Mouse (Mus musculus): ENCODE measurements around the gene Dbf4.

The Dbf4 gene

GRCm38 (mm10) chr5:8422157-8422931 lies at the start of gene Dbf4, which contains the start of gene Slc25a40:
TSS of gene Dbf4 (minus strand) at chr5:8422716.
TSS of gene Slc25a40 (plus strand) at chr5:8422850.
- peak; percentile 92 for DNase-seq (ENCODE audit: low spot score)

GRCm38 (mm10) chr5:8456561-8456960 lies 34.0 kb upstream of the Dbf4 start:
- DNase-seq (ENCODE audit: low spot score) = no peak

- no peak for DNase-seq (ENCODE audit: low spot score)
Observed at GRCm38 (mm10) chr5:8455565-8455964, 33.0 kb upstream of the Dbf4 start.

- DNase-seq (ENCODE audit: low spot score) = no peak
Observed at GRCm38 (mm10) chr5:8439095-8439494, 16.6 kb upstream of the Dbf4 start.

- no peak for DNase-seq (ENCODE audit: low spot score)
Observed at GRCm38 (mm10) chr5:8437481-8438156, 15.1 kb upstream of the Dbf4 start.

GRCm38 (mm10) chr5:8425899-8426298 lies 3.4 kb upstream of the Dbf4 start:
- DNase-seq (ENCODE audit: low spot score) = no peak

GRCm38 (mm10) chr5:8424116-8424515 lies 1.6 kb upstream of the Dbf4 start:
- no peak for DNase-seq (ENCODE audit: low spot score)

GRCm38 (mm10) chr5:8422932-8423928 lies 714 bp upstream of the Dbf4 start:
- DNase-seq (ENCODE audit: low spot score) = no peak

- no peak for DNase-seq (ENCODE audit: low spot score)
Observed at GRCm38 (mm10) chr5:8421424-8421823, 1.1 kb downstream of the Dbf4 start.

GRCm38 (mm10) chr5:8417443-8417842 lies 5.1 kb downstream of the Dbf4 start:
- no peak for DNase-seq (ENCODE audit: low spot score)

- no peak for DNase-seq (ENCODE audit: low spot score)
Observed at GRCm38 (mm10) chr5:8416683-8417413, 5.7 kb downstream of the Dbf4 start.

- no peak for DNase-seq (ENCODE audit: low spot score)
Observed at GRCm38 (mm10) chr5:8408746-8409145, 13.8 kb downstream of the Dbf4 start.

- DNase-seq (ENCODE audit: low spot score) = no peak
Observed at GRCm38 (mm10) chr5:8397587-8398249, 24.8 kb downstream of the Dbf4 start.

- DNase-seq (ENCODE audit: low spot score) = no peak
Observed at GRCm38 (mm10) chr5:8393891-8394583, 28.5 kb downstream of the Dbf4 start.

- DNase-seq (ENCODE audit: low spot score) = no peak
Observed at GRCm38 (mm10) chr5:8374297-8374906, 48.1 kb downstream of the Dbf4 start.

- no peak for DNase-seq (ENCODE audit: low spot score)
Observed at GRCm38 (mm10) chr5:8373415-8373814, 49.1 kb downstream of the Dbf4 start.

- no peak for DNase-seq (ENCODE audit: low spot score)
Observed at GRCm38 (mm10) chr5:8368781-8369180, 53.7 kb downstream of the Dbf4 start.

GRCm38 (mm10) chr5:8368328-8368692 lies 54.2 kb downstream of the Dbf4 start:
- no peak for DNase-seq (ENCODE audit: low spot score)

- DNase-seq (ENCODE audit: low spot score) = peak; percentile 49
Observed at GRCm38 (mm10) chr5:8367614-8368327, 54.7 kb downstream of the Dbf4 start, which contains the start of gene Adam22. TSS of gene Adam22 (minus strand) at chr5:8368160.

Data from lung, postnatal 25 days (tissue).